Mouse (Mus musculus): ENCODE results near the gene Prok1.

- no peak for TF ChIP-seq POLR2A (IDR thresholded peaks at IDR 0.05; ENCODE audit: insufficient read length, low read depth)
- no peak for TF ChIP-seq USF1 (IDR thresholded peaks at IDR 0.05; ENCODE audit: low read depth)
- TF ChIP-seq E2F4 (IDR thresholded peaks at IDR 0.05; ENCODE audit: insufficient read depth): no peak
- no peak for TF ChIP-seq MYOG (IDR thresholded peaks at IDR 0.05; ENCODE audit: control insufficient read depth in 1 of 3, insufficient read depth in 1 of 3, insufficient read length in 2 of 3, low read depth in 2 of 3)
These were observed 1.5 kb downstream of the Prok1 start for GRCm38 (mm10) chr3:107238051-107238450.

All from myocyte (in vitro differentiated cells).